Mouse (Mus musculus): ENCODE measurements around the gene Vmn1r184.
"Not testable (repeated sequence)": the region's sequence is repeated elsewhere in the genome, so short reads cannot be mapped to it uniquely, and the experiment has no call there.

The Vmn1r184 gene

DNA sequence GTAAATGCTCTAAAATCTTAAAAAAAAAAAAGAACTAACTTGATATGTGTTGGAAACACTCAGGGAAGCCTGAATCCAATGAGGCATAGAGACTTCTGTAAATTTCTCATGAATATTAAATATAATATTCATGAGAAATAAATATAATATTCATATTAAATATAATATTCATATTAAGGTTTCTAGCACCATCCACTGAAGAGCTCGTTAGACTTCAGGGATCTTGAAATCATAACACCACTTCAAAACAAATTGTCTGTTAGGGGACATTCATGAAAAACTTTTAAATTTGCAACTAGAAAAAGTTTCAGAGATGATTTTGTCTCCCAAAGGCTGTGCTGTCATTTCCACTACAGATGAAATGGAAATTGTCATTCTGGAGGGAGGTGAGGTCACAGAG is at the start of gene Vmn1r184:
Gene Vmn1r184, plus strand, starts transcription at position 301 of the 400 bp plus-strand sequence.
- not testable (repeated sequence) for DNase-seq (ENCODE audit: low spot score in 2 of 2)

DNA sequence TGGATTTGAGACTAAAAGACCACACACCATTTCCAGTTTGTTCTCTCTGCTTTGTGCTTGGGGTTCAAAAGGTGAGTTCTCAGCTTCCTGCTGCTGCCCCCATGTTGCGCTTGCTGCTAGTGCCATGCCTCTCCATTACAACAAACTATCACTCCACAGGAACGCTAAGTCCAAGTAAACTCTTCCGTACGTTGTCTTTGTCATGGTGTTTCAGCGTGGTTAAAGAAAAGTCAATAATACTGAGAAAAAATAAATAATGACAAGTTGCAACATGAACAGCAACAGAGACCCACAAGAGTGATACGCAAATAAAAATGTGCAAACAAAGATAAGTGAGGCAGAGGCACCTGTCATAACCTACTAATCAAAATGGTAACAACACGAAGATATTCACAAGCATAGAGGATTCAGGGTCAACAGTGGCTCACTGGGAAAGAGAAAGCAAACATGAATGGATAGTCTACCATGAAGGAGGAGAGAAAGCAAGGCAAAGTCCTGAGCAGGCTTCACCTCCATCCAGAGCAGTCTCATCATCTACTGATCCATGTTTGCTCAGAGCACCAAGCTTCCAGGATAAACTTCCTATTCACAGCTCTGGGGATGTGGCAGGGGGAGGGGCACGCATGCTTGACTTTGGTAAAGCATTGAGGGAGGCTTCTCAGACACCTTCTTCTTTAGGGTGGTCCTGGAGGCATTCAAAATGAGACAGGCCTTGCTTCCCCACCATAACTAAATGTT is 43.5 kb downstream of the Vmn1r184 start:
- DNase-seq (ENCODE audit: low spot score in 2 of 2): not testable (repeated sequence)

DNA sequence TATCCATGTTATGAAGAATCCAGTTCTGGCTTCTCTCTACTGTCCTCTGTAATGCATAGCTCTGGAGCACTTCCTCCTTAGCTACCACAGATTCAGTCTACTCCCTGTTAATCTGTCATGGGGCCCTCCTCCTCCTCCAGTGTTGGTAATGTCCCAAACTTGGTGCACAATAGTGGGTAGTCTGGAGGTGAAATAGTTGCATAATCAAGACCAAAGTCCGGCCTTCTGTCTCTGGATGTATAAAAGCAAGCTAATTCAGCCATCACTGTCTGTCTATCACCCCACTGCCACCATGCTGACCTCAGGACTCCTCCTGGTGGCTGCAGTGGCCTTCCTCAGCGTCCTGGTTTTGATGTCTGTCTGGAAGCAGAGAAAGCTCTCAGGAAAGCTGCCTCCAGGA is 46.8 kb downstream of the Vmn1r184 start, which contains the start of gene Cyp2a4:
Gene Cyp2a4, plus strand, starts transcription at position 244 of the 400 bp plus-strand sequence.
- DNase-seq (ENCODE audit: low spot score in 2 of 2): not testable (repeated sequence)

DNA sequence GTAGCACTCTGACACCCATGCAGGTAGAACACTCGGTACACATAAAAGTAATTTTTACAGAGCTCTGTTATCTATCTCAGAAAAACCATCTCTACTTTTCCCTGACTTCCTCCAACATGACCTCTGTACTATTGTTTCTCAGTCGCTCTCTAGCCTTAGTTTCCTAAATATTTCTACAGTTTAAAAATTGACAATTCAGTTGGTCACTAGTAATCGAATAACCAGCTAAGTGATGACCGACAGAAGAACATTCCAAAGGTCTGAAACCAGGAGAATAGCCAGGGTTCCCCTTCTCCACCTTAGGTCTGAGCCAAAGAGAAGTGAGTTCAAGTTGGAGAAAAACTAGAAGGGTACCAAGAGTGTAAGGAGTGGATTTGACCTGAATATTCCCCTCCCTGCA is 51.7 kb downstream of the Vmn1r184 start:
- not testable (repeated sequence) for DNase-seq (ENCODE audit: low spot score in 2 of 2)

DNA sequence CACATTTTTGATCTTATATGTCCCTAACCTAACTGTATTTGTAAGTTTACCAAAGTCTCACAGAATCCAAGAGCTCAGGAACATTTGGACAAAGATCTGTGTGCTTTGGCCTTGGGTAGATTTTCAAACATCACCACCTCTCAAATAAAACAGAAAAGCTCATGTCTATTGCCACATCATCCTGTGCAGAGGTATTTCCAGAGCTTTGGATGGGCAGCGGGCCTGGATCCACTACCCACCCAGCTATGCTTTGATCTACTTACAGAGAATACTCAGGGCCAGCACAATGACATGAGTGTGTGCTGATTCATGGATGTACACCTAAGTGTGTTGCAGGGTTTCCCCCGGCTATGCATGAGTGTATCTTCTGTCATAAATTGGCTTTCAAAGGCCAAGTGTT is 55.1 kb downstream of the Vmn1r184 start:
- not testable (repeated sequence) for DNase-seq (ENCODE audit: low spot score in 2 of 2)

DNA sequence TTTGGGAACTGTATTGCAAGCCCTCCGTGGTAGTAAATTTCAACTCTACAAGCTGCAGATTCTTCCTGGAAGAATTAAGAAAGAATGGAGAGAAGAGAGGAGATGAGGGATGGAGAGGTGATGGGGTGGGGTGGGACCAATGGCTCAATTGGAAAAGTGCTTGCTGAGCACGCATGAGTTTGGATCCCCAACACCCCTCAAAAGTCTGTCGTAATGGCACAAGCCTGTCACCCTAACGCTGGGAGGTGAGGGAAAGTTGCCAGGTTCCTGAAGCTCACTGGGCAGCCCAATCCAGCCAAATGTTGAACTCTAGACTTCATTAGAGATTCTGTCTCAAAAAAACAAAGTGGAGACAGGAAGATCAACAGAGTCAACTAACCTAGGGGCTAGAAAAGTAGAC is 55.7 kb downstream of the Vmn1r184 start:
- not testable (repeated sequence) for DNase-seq (ENCODE audit: low spot score in 2 of 2)

All from frontal cortex, postnatal 10 days (tissue).